Mouse (Mus musculus) forelimb bud, embryonic 11.5 days (tissue): ENCODE results near the gene Sept9.
"Not testable (repeated sequence)": the region's sequence is repeated elsewhere in the genome, so short reads cannot be mapped to it uniquely, and the experiment has no call there.

Source experiments
- DNase-seq: peaks from one replicate; pipeline ENCODE4 v3.0.0-alpha.2; 2012; ENCODE audit warnings: low read depth, low spot score

Sept9 gene

GRCm38 (mm10) chr11:117313446-117313845 is 114.0 kb downstream of the Sept9 start:
- no peak for DNase-seq

GRCm38 (mm10) chr11:117314026-117314425 is 114.6 kb downstream of the Sept9 start:
- no peak for DNase-seq

GRCm38 (mm10) chr11:117314520-117314919 is 115.1 kb downstream of the Sept9 start:
- no peak for DNase-seq

- DNase-seq: no peak
These were observed 115.8 kb downstream of the Sept9 start for GRCm38 (mm10) chr11:117315309-117315708.

- DNase-seq: no peak
These were observed 117.2 kb downstream of the Sept9 start for GRCm38 (mm10) chr11:117316441-117317331.

GRCm38 (mm10) chr11:117317429-117318101 is 118.1 kb downstream of the Sept9 start:
- no peak for DNase-seq

GRCm38 (mm10) chr11:117318202-117318601 is 118.7 kb downstream of the Sept9 start:
- peak; percentile 70 for DNase-seq

- DNase-seq: no peak
These were observed 119.5 kb downstream of the Sept9 start for GRCm38 (mm10) chr11:117318731-117319542.

GRCm38 (mm10) chr11:117319543-117320335 is 120.3 kb downstream of the Sept9 start:
- peak; percentile 69 for DNase-seq

- no peak for DNase-seq
These were observed 121.0 kb downstream of the Sept9 start for GRCm38 (mm10) chr11:117320482-117320881.

- no peak for DNase-seq
These were observed 122.0 kb downstream of the Sept9 start for GRCm38 (mm10) chr11:117321311-117321971.

- DNase-seq: no peak
These were observed 122.8 kb downstream of the Sept9 start for GRCm38 (mm10) chr11:117322311-117322710.

- no peak for DNase-seq
These were observed 123.5 kb downstream of the Sept9 start for GRCm38 (mm10) chr11:117322730-117323579.

- DNase-seq: no peak
These were observed 124.6 kb downstream of the Sept9 start for GRCm38 (mm10) chr11:117323976-117324574.

GRCm38 (mm10) chr11:117324718-117325117 is 125.3 kb downstream of the Sept9 start:
- DNase-seq: not testable (repeated sequence)

GRCm38 (mm10) chr11:117325131-117325467 is 125.6 kb downstream of the Sept9 start:
- DNase-seq: no peak

GRCm38 (mm10) chr11:117325468-117326139 is 126.1 kb downstream of the Sept9 start:
- no peak for DNase-seq

GRCm38 (mm10) chr11:117326140-117326725 is 126.8 kb downstream of the Sept9 start:
- no peak for DNase-seq
